Mouse (Mus musculus) midbrain, embryonic 14.5 days (tissue): Measurements from ENCODE around the gene Gm20388. TPM values are rescaled to one million over a fixed set of nuclear protein-coding genes. Genes with fewer than 3 reads are reported as not detected.

Experiments
- ATAC-seq: fragments of 200-750 bp; cut with Nextera tagmentation; 2 replicates; pipeline ENCODE4 v1.8.0; 2017; ENCODE audit warnings: moderate number of reproducible peaks, moderate library complexity; ENCODE audit not compliant: low FRiP score, low TSS enrichment
- DNase-seq: peaks from one replicate; pipeline ENCODE4 v3.0.0-alpha.2; 2015
- H3K27ac ChIP-seq: fragments of 300-500 bp; sonication (generic); replicated peaks from 2 replicates; pipeline ENCODE4 v1.5.1; 2014; ENCODE audit warnings: mild to moderate bottlenecking, low read depth, low read length, moderate library complexity
- H3K27me3 ChIP-seq: fragments of 300-500 bp; sonication (generic); 2 replicates; pipeline ENCODE4 v1.6.1; 2014; ENCODE audit warnings: low read length, control low read depth, mixed read lengths; ENCODE audit not compliant: control insufficient read depth, insufficient read depth
- H3K36me3 ChIP-seq: fragments of 300-500 bp; sonication (generic); 2 replicates; pipeline ENCODE4 v1.6.1; 2014; ENCODE audit warnings: low read length, control low read depth; ENCODE audit not compliant: control insufficient read depth, insufficient read depth
- H3K4me1 ChIP-seq: fragments of 300-500 bp; sonication (generic); 2 replicates; pipeline ENCODE4 v1.6.1; 2014; ENCODE audit warnings: mild to moderate bottlenecking, antibody characterized with exemption, low read length, control low read depth; ENCODE audit not compliant: control insufficient read depth, insufficient read depth
- H3K4me2 ChIP-seq: fragments of 300-500 bp; sonication (generic); 2 replicates; pipeline ENCODE4 v1.6.1; 2014; ENCODE audit warnings: mild to moderate bottlenecking, low read length, moderate library complexity
- H3K4me3 ChIP-seq: fragments of 300-500 bp; sonication (generic); replicated peaks from 2 replicates; pipeline ENCODE4 v1.5.1; 2014; ENCODE audit warnings: low read depth, low read length
- H3K9ac ChIP-seq: fragments of 300-500 bp; sonication (generic); replicated peaks from 2 replicates; pipeline ENCODE4 v1.6.1; 2014; ENCODE audit warnings: mild to moderate bottlenecking, low read length, moderate library complexity
- H3K9me3 ChIP-seq: fragments of 300-500 bp; sonication (generic); 2 replicates; pipeline ENCODE4 v1.6.1; 2016; ENCODE audit warnings: low read length, control low read depth, mixed read lengths; ENCODE audit not compliant: control insufficient read depth
- WGBS: fragments of 180-500 bp; shearing (Covaris S2); extraction: QIAGEN DNeasy Blood & Tissue Kit; methylation state at CpG from one replicate; pipeline ENCODE4 v1.1.7; 2014; 5-methylcytosine and 5-hydroxymethylcytosine counted together
- polyA plus RNA-seq: library from polyadenylated mRNA; unstranded; fragments of >200 nt; fragmentation: Nextera tagmentation; extraction: Ambion mirVana; gene quantifications from 2 replicates; pipeline ENCODE4 v1.2.1, GENCODE M21; 2014

Gm20388 gene
- polyA plus RNA-seq, 1 experiment from 2014 or later: 4.1 TPM

- peak overlapping the region; percentile 19; the same call in 1 of the 2 replicates for H3K4me3 ChIP-seq
- H3K9me3 ChIP-seq: no peaks in the 10 kb centered on the region
- WGBS: 29% methylated on average over 12 of the region's 12 CpGs
- H3K4me1 ChIP-seq: 0 out of 2 replicates have a peak, but pooled peaks cover 7% of the 10 kb centered on the region
- DNase-seq (peak; percentile 99), ATAC-seq (peak; percentile 90)
- peak overlapping the region; percentile 65 for H3K27ac ChIP-seq
- H3K4me2 ChIP-seq: peak overlapping the region; percentile 48
- no peaks in the 10 kb centered on the region for H3K27me3 ChIP-seq
- no peak overlapping the region for H3K9ac ChIP-seq
- no peaks in the 10 kb centered on the region for H3K36me3 ChIP-seq
These were observed 1807.4 kb downstream of the Gm20388 start for GRCm38 (mm10) chr8:121717982-121718425.

GRCm38 (mm10) chr8:121718925-121719324 is 1808.3 kb downstream of the Gm20388 start:
- H3K9me3 ChIP-seq: no peaks in the 10 kb centered on the region
- no peak for ATAC-seq
- no peak overlapping the region for H3K4me3 ChIP-seq
- no peak overlapping the region for H3K9ac ChIP-seq
- WGBS: 57% methylated on average over 6 of the region's 6 CpGs
- H3K27me3 ChIP-seq: no peaks in the 10 kb centered on the region
- no peak for DNase-seq
- peaks cover 10% of the 10 kb centered on the region; the same call in 1 of the 2 replicates for H3K4me1 ChIP-seq
- H3K36me3 ChIP-seq: no peaks in the 10 kb centered on the region
- no peak overlapping the region for H3K27ac ChIP-seq
- H3K4me2 ChIP-seq: no peak overlapping the region

GRCm38 (mm10) chr8:121721072-121721471 is 1810.4 kb downstream of the Gm20388 start:
- no peaks in the 10 kb centered on the region for H3K27me3 ChIP-seq
- DNase-seq (no peak), ATAC-seq (no peak)
- H3K9ac ChIP-seq: no peak overlapping the region
- no peaks in the 10 kb centered on the region for H3K9me3 ChIP-seq
- 51% methylated on average over 6 of the region's 6 CpGs for WGBS
- peaks cover 11% of the 10 kb centered on the region; the same call in 1 of the 2 replicates for H3K4me1 ChIP-seq
- no peak overlapping the region for H3K4me2 ChIP-seq
- no peak overlapping the region for H3K27ac ChIP-seq
- H3K4me3 ChIP-seq: no peak overlapping the region
- no peaks in the 10 kb centered on the region for H3K36me3 ChIP-seq

GRCm38 (mm10) chr8:121723846-121724245 is 1813.2 kb downstream of the Gm20388 start:
- no peaks in the 10 kb centered on the region for H3K9me3 ChIP-seq
- ATAC-seq (no peak), DNase-seq (no peak)
- H3K27ac ChIP-seq: no peak overlapping the region
- peaks cover 4% of the 10 kb centered on the region; the same call in 1 of the 2 replicates for H3K4me1 ChIP-seq
- WGBS: 79% methylated on average over 11 of the region's 12 CpGs
- no peaks in the 10 kb centered on the region for H3K36me3 ChIP-seq
- no peak overlapping the region for H3K4me3 ChIP-seq
- H3K4me2 ChIP-seq: no peak overlapping the region
- peaks cover under 1% of the 10 kb centered on the region; the same call in 1 of the 2 replicates for H3K27me3 ChIP-seq
- H3K9ac ChIP-seq: no peak overlapping the region

GRCm38 (mm10) chr8:121727164-121727563 is 1816.5 kb downstream of the Gm20388 start:
- Histone ChIP-seq H3K36me3 (no peaks in the 10 kb centered on the region), H3K4me3 (no peak overlapping the region), H3K9me3 (no peaks in the 10 kb centered on the region), H3K4me2 (no peak overlapping the region), H3K27me3 (peaks cover 15% of the 10 kb centered on the region), H3K4me1 (peaks cover 13% of the 10 kb centered on the region), H3K9ac (no peak overlapping the region), H3K27ac (no peak overlapping the region)
- DNase-seq (no peak), ATAC-seq (no peak)
- 53% methylated on average over 3 of the region's 3 CpGs for WGBS

- Histone ChIP-seq H3K4me1 (peaks cover 18% of the 10 kb centered on the region), H3K4me2 (peak within 1 kb of the TSS; percentile 86), H3K9ac (peak within 1 kb of the TSS; percentile 73), H3K27me3 (peaks cover 16% of the 10 kb centered on the region), H3K9me3 (no peaks in the 10 kb centered on the region), H3K27ac (peak within 1 kb of the TSS; percentile 70), H3K36me3 (no peaks in the 10 kb centered on the region), H3K4me3 (peak within 1 kb of the TSS; percentile 68)
- DNase-seq (peak; percentile 8), ATAC-seq (no peak)
- WGBS: 8% methylated on average over 12 of the region's 12 CpGs
These were observed 1818.7 kb downstream of the Gm20388 start, which contains the start of gene Jph3 for GRCm38 (mm10) chr8:121729323-121729722. Gene Jph3 (plus strand): TSS chr8:121729623.

- Histone ChIP-seq H3K27ac (peak overlapping the region; percentile 70; the same call in 1 of the 2 replicates), H3K9me3 (no peaks in the 10 kb centered on the region), H3K4me2 (peak overlapping the region; percentile 86), H3K9ac (peak overlapping the region; percentile 73), H3K4me3 (peak overlapping the region; percentile 68), H3K27me3 (peaks cover 16% of the 10 kb centered on the region), H3K36me3 (no peaks in the 10 kb centered on the region), H3K4me1 (peaks cover 18% of the 10 kb centered on the region)
- DNase-seq (peak; percentile 83), ATAC-seq (peak; percentile 44; the same call in 1 of the 2 replicates)
- under 1% methylated on average over 33 of the region's 54 CpGs for WGBS
These were observed 1819.1 kb downstream of the Gm20388 start for GRCm38 (mm10) chr8:121729754-121730153.

- Histone ChIP-seq H3K36me3 (no peaks in the 10 kb centered on the region), H3K4me3 (peak overlapping the region; percentile 68), H3K27me3 (peaks cover 16% of the 10 kb centered on the region), H3K4me1 (peaks cover 18% of the 10 kb centered on the region), H3K4me2 (peak overlapping the region; percentile 86), H3K9me3 (no peaks in the 10 kb centered on the region), H3K27ac (peak overlapping the region; percentile 70), H3K9ac (peak overlapping the region; percentile 73)
- 0 out of 2 replicates have a peak, but pooled peaks have one; percentile 49 for ATAC-seq
- peak; percentile 82 for DNase-seq
- 1% methylated on average over 49 of the region's 60 CpGs for WGBS
These were observed 1819.5 kb downstream of the Gm20388 start for GRCm38 (mm10) chr8:121730170-121730569.

GRCm38 (mm10) chr8:121730646-121731045 is 1820.0 kb downstream of the Gm20388 start:
- peak overlapping the region; percentile 86 for H3K4me2 ChIP-seq
- peak overlapping the region; percentile 70 for H3K27ac ChIP-seq
- H3K36me3 ChIP-seq: no peaks in the 10 kb centered on the region
- peak overlapping the region; percentile 73 for H3K9ac ChIP-seq
- peak overlapping the region; percentile 68 for H3K4me3 ChIP-seq
- H3K9me3 ChIP-seq: no peaks in the 10 kb centered on the region
- H3K27me3 ChIP-seq: peaks cover 16% of the 10 kb centered on the region
- under 1% methylated on average over 37 of the region's 37 CpGs for WGBS
- DNase-seq: peak; percentile 30
- ATAC-seq: no peak
- peaks cover 18% of the 10 kb centered on the region for H3K4me1 ChIP-seq
